Mouse (Mus musculus) ES-E14 (cell line): Measurements from ENCODE around the gene Chchd2. TPM values are rescaled to one million over a fixed set of nuclear protein-coding genes. Genes with fewer than 3 reads are reported as not detected.
"Not testable (repeated sequence)": the region's sequence is repeated elsewhere in the genome, so short reads cannot be mapped to it uniquely, and the experiment has no call there.

Source experiments
- DNase-seq: peaks from one replicate; pipeline ENCODE4 v3.0.0-alpha.2; 2013; ENCODE audit warnings: low read depth, low spot score
- H3K27ac ChIP-seq: 2 replicates; pipeline ENCODE4 v1.5.1; 2012; ENCODE audit warnings: low read depth, mild to moderate bottlenecking, low read length, moderate library complexity, mixed read lengths; ENCODE audit not compliant: poor library complexity, insufficient read depth, severe bottlenecking
- H3K36me3 ChIP-seq: 2 replicates; pipeline ENCODE4 v1.6.1; 2012; ENCODE audit warnings: mild to moderate bottlenecking, low read length, moderate library complexity, mixed read lengths; ENCODE audit not compliant: control insufficient read depth, poor library complexity, insufficient read depth, severe bottlenecking
- H3K4me1 ChIP-seq, 2 experiments: fragments of 150-350 bp in 1 of 2; sonication (generic) in 1 of 2; 2 replicates each; pipeline ENCODE4 v1.6.1; 2012; ENCODE audit warnings: low read length in 2 of 2, mild to moderate bottlenecking in 1 of 2, mixed read lengths in 1 of 2; ENCODE audit not compliant: control insufficient read depth in 2 of 2, insufficient read depth in 2 of 2, poor library complexity in 1 of 2
- H3K4me3 ChIP-seq, 2 experiments: fragments of 150-350 bp in 1 of 2; sonication (generic) in 1 of 2; 2 replicates each; pipeline ENCODE4 v1.5.1; 2012; ENCODE audit warnings: low read length in 2 of 2, low read depth in 1 of 2, mild to moderate bottlenecking in 1 of 2, mixed read lengths in 1 of 2; ENCODE audit not compliant: insufficient read depth in 1 of 2, poor library complexity in 1 of 2, severe bottlenecking in 1 of 2
- H3K9ac ChIP-seq: 2 replicates; pipeline ENCODE4 v1.6.1; 2012; ENCODE audit warnings: low read depth, mild to moderate bottlenecking, low read length, mixed read lengths; ENCODE audit not compliant: poor library complexity, insufficient read depth, severe bottlenecking
- H3K9me3 ChIP-seq: fragments of 150-350 bp; sonication (generic); 2 replicates; pipeline ENCODE4 v1.6.1; 2012; ENCODE audit warnings: low read depth, mild to moderate bottlenecking, low read length; ENCODE audit not compliant: control insufficient read depth, insufficient read depth
- CHD2 ChIP-seq: IDR thresholded peaks from 2 replicates; pipeline ENCODE4 v1.6.1; 2014; ENCODE audit warnings: mild to moderate bottlenecking, low read depth, low read length, inconsistent platforms
- HCFC1 ChIP-seq: IDR thresholded peaks from 2 replicates; pipeline ENCODE4 v1.6.1; 2012; ENCODE audit warnings: low read length, inconsistent platforms, borderline replicate concordance; ENCODE audit not compliant: insufficient read depth
- MAFK ChIP-seq: IDR thresholded peaks from 2 replicates; pipeline ENCODE4 v1.6.1; 2014; ENCODE audit warnings: mild to moderate bottlenecking, low read depth, low read length, inconsistent platforms; ENCODE audit not compliant: insufficient read depth
- ZC3H11A ChIP-seq: IDR thresholded peaks from 2 replicates; pipeline ENCODE4 v1.6.1; 2012; ENCODE audit warnings: low read depth, mild to moderate bottlenecking, inconsistent platforms, low read length, borderline replicate concordance
- ZNF384 ChIP-seq: IDR thresholded peaks from 2 replicates; pipeline ENCODE4 v1.6.1; 2012; ENCODE audit warnings: low read depth, low read length, inconsistent platforms
- in situ Hi-C, 2 experiments: fragments of 600-800 bp; cut with MboI; formaldehyde crosslinking; loops; one replicate each; pipeline ENCODE4 v1.15.1; 2025; ENCODE audit warnings: low sequenced_read_pairs in 2 of 2, inconsistent platforms in 1 of 2; ENCODE audit not compliant: unreplicated experiment in 2 of 2
- total RNA-seq: library from RNA; depleted of rRNA; stranded (reverse); fragments of 300-350 nt; gene quantifications from 2 replicates; pipeline ENCODE4 v1.2.3, GENCODE M21; 2012

Chchd2 gene
- total RNA-seq, 1 experiment: 874 TPM

DNA sequence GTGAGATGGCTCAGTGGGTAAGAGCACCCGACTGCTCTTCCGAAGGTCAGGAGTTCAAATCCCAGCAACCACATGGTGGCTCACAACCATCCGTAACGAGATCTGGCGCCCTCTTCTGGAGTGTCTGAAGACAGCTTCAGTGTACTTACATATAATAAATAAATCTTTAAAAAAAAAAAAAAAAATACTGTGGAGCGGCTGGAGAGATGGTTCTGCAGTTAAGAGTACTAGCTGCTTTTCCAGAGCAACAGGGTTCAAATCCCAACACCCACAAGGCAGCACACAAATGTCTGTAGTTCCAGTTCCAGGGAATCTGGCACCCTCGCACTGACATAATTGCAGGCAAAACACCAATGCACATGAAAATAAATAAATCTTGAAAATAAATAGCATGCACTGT is 3.1 kb upstream of the Chchd2 start:
- in situ Hi-C loops: not testable (repeated sequence)

DNA sequence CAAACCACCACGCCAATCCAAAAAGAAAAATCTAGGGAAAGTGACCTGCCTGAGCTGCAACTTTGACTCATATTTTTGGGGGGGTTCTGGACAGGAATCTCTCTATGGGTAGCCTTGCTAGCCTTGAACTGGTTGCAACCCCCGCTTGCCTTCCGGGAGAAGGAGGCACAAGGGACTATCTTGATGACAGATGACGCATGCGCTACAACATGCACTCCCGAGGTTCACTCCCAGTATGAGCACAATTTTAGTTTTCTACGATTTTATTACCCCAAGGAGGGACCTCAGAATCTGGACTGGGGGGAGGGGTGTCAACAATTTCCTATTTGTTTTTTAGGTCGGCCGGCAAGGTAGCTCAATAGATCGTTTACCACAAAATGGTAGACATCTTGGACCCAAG is 999 bp downstream of the Chchd2 start:
- no peak for DNase-seq
- H3K27ac ChIP-seq: no peak overlapping the region

More for the DNA sequence above, 3.1 kb upstream of the Chchd2 start:
- not testable (repeated sequence) for H3K36me3 ChIP-seq, H3K4me1 ChIP-seq, H3K9me3 ChIP-seq, H3K9ac ChIP-seq, H3K4me3 ChIP-seq, DNase-seq, H3K27ac ChIP-seq
- peak; percentile 38; the same call in 1 of the 2 replicates for TF ChIP-seq ZNF384

DNA sequence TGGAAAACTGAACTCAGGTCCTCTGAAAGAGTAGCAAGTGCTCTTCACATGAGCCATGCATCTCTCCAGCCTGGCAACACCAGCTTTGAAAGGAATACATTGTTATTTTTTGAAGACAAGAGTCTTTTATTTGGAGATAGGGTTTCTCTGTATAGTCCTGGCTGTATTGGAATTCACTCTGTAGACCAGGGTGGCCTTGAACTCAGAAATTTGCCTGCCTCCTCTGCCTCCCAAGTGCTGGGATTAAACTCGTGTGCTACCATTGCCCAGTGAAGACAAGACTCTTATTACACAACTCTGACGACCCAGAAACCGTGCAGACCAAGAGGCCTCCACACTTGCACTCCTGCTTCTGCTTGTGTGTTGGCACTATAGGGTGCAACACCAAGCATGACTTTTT is 7.4 kb downstream of the Chchd2 start:
- Histone ChIP-seq H3K4me1 (peaks cover 0 to 2% of the 10 kb centered on the region in 2 experiments; a peak in 1 of 4 replicates), H3K9ac (no peak overlapping the region), H3K4me3 (no peak overlapping the region), H3K9me3 (no peaks in the 10 kb centered on the region), H3K36me3 (peaks cover 27% of the 10 kb centered on the region), H3K27ac (no peak overlapping the region)
- DNase-seq: no peak
- in situ Hi-C loops: no loop called here
- TF ChIP-seq CHD2 (no peak), MAFK (no peak), ZNF384 (no peak), ZC3H11A (no peak), HCFC1 (no peak)

More for the DNA sequence above, 999 bp downstream of the Chchd2 start:
- Histone ChIP-seq H3K9ac (peak overlapping the region; percentile 68; the same call in 1 of the 2 replicates), H3K9me3 (no peaks in the 10 kb centered on the region), H3K4me1 (peaks cover 3 to 4% of the 10 kb centered on the region in 2 experiments; a peak in 2 of 4 replicates), H3K36me3 (peaks cover 23% of the 10 kb centered on the region), H3K4me3 (peak overlapping the region; percentile 93 to 97)
- TF ChIP-seq CHD2 (no peak), ZNF384 (no peak), ZC3H11A (no peak), MAFK (no peak), HCFC1 (no peak)
- in situ Hi-C loops: no loop called here

DNA sequence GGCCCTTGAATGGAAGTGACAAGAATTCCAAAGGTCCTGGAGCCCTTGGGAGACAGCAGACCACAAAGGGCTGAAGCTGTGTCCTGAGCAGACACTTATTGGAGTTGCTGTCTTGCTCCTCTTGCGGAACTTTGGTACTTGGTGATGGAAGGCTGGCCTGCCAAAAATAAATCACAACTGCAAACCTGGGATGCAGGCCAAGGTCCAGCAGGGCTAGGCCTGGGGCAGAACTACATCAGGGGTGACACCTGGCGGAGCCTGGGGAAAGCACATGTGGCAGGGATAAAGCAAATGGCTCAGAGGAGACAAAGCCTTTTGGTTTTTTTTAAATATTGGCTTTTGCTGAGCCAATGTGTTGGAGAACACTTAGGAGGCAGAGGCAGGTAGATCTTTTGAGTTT is 8.3 kb downstream of the Chchd2 start:
- in situ Hi-C loops: no loop called here
- no peak overlapping the region for H3K27ac ChIP-seq
- no peak overlapping the region for H3K9ac ChIP-seq
- no peaks in the 10 kb centered on the region for H3K9me3 ChIP-seq
- TF ChIP-seq HCFC1: no peak
- 0 out of 2 replicates have a peak, but pooled peaks have one; percentile 51 for TF ChIP-seq ZNF384
- H3K36me3 ChIP-seq: peaks cover 20% of the 10 kb centered on the region
- no peak overlapping the region for H3K4me3 ChIP-seq
- H3K4me1 ChIP-seq: peaks cover 2% of the 10 kb centered on the region in 2 experiments; a peak in 1 of 4 replicates
- DNase-seq: no peak

DNA sequence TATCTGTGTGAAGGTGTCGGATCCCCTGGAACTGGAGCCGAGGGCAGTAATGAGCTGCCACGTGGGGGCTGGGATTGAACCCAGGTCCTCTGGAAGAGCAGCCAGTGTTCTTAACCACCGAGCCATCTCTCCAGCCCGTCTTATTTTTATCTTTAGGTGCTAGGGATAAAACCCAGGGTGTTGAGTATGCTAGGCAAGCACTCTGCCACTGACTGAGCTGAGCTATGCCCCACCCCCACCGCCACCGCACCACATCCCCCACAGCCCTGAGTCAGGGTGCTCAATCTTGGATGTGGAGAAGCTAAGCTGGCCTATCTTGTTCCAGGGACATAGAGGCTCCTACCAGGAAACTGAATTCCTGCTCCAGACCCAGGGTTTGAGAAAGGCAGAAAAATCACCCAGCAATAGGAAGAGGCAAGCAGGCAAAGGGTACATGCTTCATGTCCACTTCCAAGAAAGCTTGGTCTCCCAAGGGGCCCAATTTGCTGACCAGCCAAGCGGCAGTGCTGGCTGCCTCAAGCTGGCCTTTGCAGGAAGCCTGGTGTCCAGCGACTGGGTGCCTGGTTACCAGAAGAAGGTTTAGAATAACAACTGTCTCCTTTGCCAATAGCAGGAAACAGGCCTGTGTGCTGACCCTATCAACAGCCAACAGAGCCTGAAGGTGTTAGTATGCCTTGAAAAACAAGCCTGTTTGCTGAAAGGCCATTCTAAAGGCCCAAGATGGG is 9.4 kb downstream of the Chchd2 start:
- in situ Hi-C loops: no loop called here
- H3K4me1 ChIP-seq: peaks cover 2 to 9% of the 10 kb centered on the region in 2 experiments; a peak in 1 of 4 replicates
- H3K9me3 ChIP-seq: no peaks in the 10 kb centered on the region
- H3K9ac ChIP-seq: no peak overlapping the region
- DNase-seq: no peak
- TF ChIP-seq ZNF384 (no peak), CHD2 (no peak), ZC3H11A (no peak), HCFC1 (no peak), MAFK (no peak)
- H3K36me3 ChIP-seq: peaks cover 15% of the 10 kb centered on the region
- H3K4me3 ChIP-seq: no peak overlapping the region
- H3K27ac ChIP-seq: no peak overlapping the region
